Mouse (Mus musculus) lung, postnatal 36 days (tissue): Measurements from ENCODE around the gene Slc35f1.

Experiments
- DNase-seq: peaks from one replicate; pipeline ENCODE4 v3.0.0; 2022; ENCODE audit warnings: mixed read lengths

The Slc35f1 gene

GRCm38 (mm10) chr10:53115673-53116398 lies 425.5 kb downstream of the Slc35f1 start:
- DNase-seq = no peak

- DNase-seq = no peak
Measured at GRCm38 (mm10) chr10:53120608-53121007, 430.3 kb downstream of the Slc35f1 start.

DNA sequence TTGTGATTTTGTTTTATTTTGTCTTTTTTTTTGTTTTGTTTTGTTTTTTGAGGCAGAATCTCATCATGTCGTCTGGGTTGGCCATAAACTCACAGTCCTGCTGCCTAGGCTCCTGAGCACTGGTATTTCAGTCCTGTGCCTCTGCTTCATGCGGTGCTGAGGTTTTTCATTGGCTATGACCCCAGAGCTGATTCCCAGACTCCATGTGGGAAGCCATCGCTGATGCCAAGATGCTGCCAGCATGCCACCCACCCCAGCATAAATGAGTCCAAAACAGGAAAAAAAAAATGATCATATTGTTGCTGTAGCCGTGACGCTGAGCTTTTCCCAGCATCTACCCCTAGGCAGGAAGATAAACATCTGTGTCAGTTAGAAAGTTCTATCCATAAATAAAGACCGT lies 434.0 kb downstream of the Slc35f1 start:
- no peak for DNase-seq

DNA sequence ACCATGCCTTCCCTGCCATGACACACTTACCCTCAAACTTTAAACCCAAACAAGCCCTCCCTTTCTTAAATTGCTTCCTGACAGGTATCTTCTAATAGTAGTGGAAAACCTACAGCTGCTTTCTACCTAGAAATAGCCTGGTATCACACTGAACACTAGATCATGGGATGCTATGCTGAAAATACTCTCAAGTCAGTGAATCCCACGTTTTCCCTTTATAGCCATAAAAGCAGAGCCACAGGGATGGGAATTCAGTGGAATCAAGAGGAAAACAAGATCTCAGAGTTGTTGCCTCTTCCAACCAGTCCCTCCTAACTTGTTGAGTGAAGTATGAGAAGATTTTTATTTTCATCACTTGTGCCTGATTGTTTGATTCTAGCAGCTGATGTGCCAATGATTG lies 442.4 kb downstream of the Slc35f1 start:
- no peak for DNase-seq

DNA sequence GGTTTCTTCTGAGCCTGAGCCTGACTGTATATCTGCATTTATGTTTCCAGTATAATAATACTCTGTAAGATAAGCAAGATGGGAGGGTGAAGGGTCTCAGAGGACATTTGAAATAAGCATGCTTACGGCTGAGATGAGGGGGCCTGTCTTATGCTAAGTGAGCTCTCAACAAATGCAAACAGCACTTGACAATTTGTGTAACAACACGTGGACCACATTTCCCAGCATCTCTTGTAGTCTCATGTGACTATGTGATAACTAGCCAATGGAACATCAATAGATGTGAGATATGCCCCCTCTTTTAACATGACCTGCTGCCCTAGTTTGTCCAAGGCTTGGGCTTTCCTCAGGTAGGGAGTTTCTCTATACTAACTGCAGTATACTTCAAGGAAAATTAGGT lies 460.0 kb downstream of the Slc35f1 start:
- DNase-seq = no peak

DNA sequence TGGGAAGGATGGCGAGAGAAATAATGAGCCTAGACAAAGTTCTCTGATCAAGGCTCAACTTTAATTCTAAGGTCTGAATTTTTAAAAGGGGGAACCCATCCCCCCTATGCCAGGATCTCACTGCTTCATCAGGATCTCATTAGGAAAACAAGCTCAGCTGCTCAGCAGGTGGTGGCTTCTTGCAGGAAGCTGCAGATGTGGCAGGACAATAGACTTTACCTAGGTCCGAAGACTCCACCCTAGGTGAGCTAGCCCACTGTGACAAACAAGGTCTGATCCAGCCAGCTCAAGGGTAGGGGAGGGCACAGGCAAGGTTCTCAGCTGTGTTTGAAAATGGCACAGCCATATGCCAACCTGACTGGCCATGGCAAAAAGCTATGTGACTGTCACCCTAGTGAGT lies 460.6 kb downstream of the Slc35f1 start:
- no peak for DNase-seq

DNA sequence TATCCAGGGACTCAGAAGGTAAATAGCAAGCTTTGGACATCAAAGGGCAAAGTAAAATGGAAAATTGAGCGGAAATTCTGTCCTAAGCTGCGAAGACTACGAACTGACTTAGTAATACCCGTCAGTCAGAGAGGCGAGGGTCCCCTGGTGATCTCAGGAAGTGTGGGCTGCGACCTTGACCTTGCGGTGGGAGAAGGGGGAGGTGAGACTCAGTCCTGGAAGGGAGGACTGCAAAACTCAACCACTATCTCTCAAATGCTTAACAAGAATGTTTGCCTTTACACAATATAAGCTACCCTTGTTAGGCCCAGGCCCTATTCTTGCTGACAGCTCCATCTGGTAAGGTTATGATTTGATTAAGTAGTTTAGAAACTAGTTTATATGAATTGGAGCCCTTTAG lies 466.0 kb downstream of the Slc35f1 start:
- DNase-seq = no peak

- no peak for DNase-seq
Measured at GRCm38 (mm10) chr10:53157740-53158139, 467.4 kb downstream of the Slc35f1 start.
